Mouse (Mus musculus) limb, embryonic 13.5 days (tissue): Measurements from ENCODE around the gene Dennd1a. TPM values are rescaled to one million over a fixed set of nuclear protein-coding genes. Genes with fewer than 3 reads are reported as not detected.

Source experiments
- ATAC-seq: fragments of 200-750 bp; cut with Nextera tagmentation; 2 replicates; pipeline ENCODE4 v1.8.0; 2017; ENCODE audit warnings: low read depth, moderate number of reproducible peaks, moderate TSS enrichment; ENCODE audit not compliant: low FRiP score
- H3K27ac ChIP-seq: fragments of 300-500 bp; sonication (generic); 2 replicates; pipeline ENCODE4 v1.5.1; 2015; ENCODE audit warnings: inconsistent platforms, mild to moderate bottlenecking, moderate library complexity
- H3K27me3 ChIP-seq: fragments of 300-500 bp; sonication (generic); 2 replicates; pipeline ENCODE4 v1.6.1; 2015; ENCODE audit warnings: mild to moderate bottlenecking, inconsistent platforms
- H3K36me3 ChIP-seq: fragments of 300-500 bp; sonication (generic); 2 replicates; pipeline ENCODE4 v1.6.1; 2015; ENCODE audit warnings: inconsistent platforms, mild to moderate bottlenecking, moderate library complexity
- H3K4me1 ChIP-seq: fragments of 300-500 bp; sonication (generic); 2 replicates; pipeline ENCODE4 v1.6.1; 2015; ENCODE audit warnings: inconsistent platforms
- H3K4me2 ChIP-seq: fragments of 300-500 bp; sonication (generic); replicated peaks from 2 replicates; pipeline ENCODE4 v1.6.1; 2015; ENCODE audit warnings: inconsistent platforms, mild to moderate bottlenecking, moderate library complexity
- H3K4me3 ChIP-seq: fragments of 300-500 bp; sonication (generic); 2 replicates; pipeline ENCODE4 v1.5.1; 2015; ENCODE audit warnings: moderate library complexity, mild to moderate bottlenecking, inconsistent platforms
- H3K9ac ChIP-seq: fragments of 300-500 bp; sonication (generic); 2 replicates; pipeline ENCODE4 v1.6.1; 2015; ENCODE audit warnings: mild to moderate bottlenecking, inconsistent platforms
- H3K9me3 ChIP-seq: fragments of 300-500 bp; sonication (generic); 2 replicates; pipeline ENCODE4 v1.6.1; 2016; ENCODE audit warnings: inconsistent platforms
- WGBS: fragments of 180-500 bp; shearing (Covaris S2); methylation state at CpG from one replicate; pipeline ENCODE4 v1.1.7; 2015; 5-methylcytosine and 5-hydroxymethylcytosine counted together
- polyA plus RNA-seq: library from polyadenylated mRNA; unstranded; fragments of >200 nt; fragmentation: Nextera tagmentation; extraction: Ambion mirVana; gene quantifications from 2 replicates; pipeline ENCODE4 v1.2.1, GENCODE M21; 2015

Dennd1a gene
- polyA plus RNA-seq, 1 experiment from 2014 or later: 15.8 TPM

DNA sequence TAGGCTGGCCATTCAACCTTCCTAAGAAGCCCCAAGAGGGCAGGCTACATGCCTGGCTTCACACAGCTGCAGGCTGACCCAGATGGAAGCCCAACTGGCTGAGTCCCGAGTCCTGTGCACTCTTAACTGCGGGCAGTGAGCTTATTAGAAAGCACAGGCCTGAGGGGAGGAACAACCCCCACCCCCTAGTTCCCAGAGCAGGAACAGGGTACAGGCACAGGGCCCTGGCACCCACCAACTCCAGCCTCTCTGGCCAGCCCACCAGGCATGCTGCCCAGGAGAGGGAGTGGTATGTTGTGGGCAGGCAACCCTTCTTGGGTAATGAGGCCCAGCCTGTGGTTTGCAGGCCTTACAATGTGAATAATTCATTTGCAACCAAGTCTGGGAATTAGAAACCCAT, 518.3 kb downstream of the Dennd1a start:
- Histone ChIP-seq H3K27me3 (no peaks in the 10 kb centered on the region), H3K27ac (peak overlapping the region; percentile 29; the same call in 1 of the 2 replicates), H3K4me1 (peaks cover 64% of the 10 kb centered on the region), H3K4me3 (no peak overlapping the region), H3K9me3 (no peaks in the 10 kb centered on the region), H3K9ac (no peak overlapping the region), H3K4me2 (peak overlapping the region; percentile 11; the same call in 1 of the 2 replicates), H3K36me3 (no peaks in the 10 kb centered on the region)
- no peak for ATAC-seq
- 21% methylated on average over 2 of the region's 2 CpGs for WGBS

DNA sequence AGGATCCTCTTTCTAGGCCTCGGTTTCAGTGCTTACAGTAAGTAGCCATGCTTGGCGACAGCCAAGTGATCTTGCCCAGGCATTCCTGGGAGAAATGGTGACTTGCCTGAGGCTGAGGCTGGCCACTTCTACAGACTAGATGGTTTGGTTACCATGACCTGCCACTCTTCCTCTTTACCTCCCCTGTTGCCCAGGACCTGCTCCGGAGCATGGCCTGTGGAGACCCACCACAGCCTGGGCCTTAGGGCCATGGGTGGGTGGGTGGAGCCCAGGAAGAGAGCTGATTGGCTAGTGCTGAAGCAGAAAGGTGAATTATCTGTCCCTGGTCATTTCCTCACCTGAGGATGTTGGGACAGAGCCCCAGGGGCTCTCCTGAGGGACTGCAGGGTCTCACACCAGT, 519.5 kb downstream of the Dennd1a start:
- Histone ChIP-seq H3K27ac (peak overlapping the region; percentile 39; the same call in 1 of the 2 replicates), H3K27me3 (no peaks in the 10 kb centered on the region), H3K9ac (no peak overlapping the region), H3K4me1 (peaks cover 68% of the 10 kb centered on the region), H3K4me2 (no peak overlapping the region), H3K36me3 (no peaks in the 10 kb centered on the region), H3K9me3 (no peaks in the 10 kb centered on the region), H3K4me3 (no peak overlapping the region)
- WGBS: 66% methylated on average over 3 of the region's 3 CpGs
- ATAC-seq: no peak

DNA sequence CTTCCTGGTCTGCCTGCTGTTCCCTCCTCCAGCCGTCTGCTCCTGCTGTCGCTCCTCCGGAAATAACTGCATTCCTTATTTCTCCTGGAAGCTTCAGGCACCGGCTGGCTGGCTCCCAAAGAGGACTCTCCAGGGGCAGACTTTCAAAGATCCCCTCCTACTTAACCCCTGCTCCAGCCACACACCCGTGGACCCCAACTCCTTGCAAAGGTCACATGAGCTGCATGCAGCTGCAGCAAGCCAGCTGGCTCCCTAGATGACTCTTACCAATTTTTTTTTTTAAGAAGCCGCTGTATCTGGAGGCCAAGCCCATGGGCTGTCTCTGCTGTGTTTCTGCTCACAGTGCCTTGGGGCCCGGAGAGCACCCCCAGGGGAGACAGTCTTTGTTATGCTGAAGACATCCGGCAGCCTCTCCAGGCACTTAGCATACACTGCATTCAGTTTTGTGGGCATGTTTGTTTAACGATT, 520.1 kb downstream of the Dennd1a start:
- Histone ChIP-seq H3K27me3 (no peaks in the 10 kb centered on the region), H3K4me2 (peak overlapping the region; percentile 27), H3K36me3 (no peaks in the 10 kb centered on the region), H3K9me3 (no peaks in the 10 kb centered on the region), H3K9ac (no peak overlapping the region), H3K4me1 (peaks cover 68% of the 10 kb centered on the region), H3K4me3 (no peak overlapping the region), H3K27ac (no peak overlapping the region; the same call in 1 of the 2 replicates)
- ATAC-seq: peak; percentile 28; the same call in 1 of the 2 replicates
- 7% methylated on average over 9 of the region's 9 CpGs for WGBS

DNA sequence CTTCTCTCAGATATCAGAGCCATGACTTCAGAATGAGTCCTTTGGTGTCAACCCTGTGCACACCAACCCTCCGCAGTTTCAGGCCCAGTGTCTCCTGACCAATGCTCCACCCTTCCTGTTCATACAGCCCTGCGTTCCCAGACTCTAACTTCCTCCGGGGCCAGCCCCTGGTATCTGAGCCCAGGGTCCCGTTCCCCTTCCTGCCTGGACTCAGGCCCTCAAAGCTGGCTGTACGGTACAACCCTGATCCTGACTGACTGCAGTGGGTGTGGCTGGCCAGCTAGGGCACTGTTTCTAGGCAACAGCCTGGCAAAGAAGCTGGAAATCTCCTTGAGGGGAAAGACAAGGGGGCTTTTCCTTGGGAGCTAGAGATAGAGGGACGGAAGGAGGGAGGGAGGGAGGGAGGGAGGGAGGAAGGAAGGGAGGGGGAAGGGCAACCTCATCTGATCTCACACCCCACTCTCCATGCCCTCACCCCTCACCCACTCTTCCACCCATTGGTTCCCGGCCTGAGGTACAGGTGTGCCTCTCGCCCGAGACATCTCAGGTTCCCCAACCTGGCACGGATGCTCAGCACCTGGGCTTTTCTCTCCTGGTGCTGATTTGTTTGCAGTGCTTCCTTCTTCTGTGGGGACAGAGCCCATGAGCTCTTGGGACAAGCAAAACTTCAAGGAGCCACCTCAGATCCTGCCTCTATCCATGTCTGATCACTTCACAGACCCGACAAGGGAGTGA, 521.0 kb downstream of the Dennd1a start:
- Histone ChIP-seq H3K9me3 (no peaks in the 10 kb centered on the region), H3K9ac (no peak overlapping the region), H3K4me3 (no peak overlapping the region), H3K36me3 (no peaks in the 10 kb centered on the region), H3K27ac (no peak overlapping the region), H3K4me2 (no peak overlapping the region), H3K4me1 (peaks cover 64% of the 10 kb centered on the region), H3K27me3 (no peaks in the 10 kb centered on the region)
- 64% methylated on average over 11 of the region's 11 CpGs for WGBS
- ATAC-seq: no peak

DNA sequence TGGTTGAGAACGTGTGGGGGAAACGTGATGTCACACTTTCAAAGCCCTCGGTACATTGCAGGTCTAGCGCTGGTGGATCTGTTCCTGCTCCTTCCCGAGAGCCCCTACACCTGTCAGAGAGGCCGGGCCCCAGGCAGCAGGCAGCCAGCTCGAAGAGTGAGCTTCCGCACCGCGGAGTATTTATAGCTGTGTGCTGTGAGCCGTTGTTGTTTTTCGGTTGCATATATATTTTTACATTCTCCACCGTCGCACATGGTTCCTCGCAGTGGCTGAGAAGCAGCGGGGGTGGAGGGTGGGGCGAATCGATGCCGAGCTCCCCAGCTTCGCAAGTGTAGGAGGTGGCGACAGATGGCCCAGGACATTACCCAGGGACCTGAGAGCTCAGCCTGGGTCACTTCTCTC, 522.1 kb downstream of the Dennd1a start:
- Histone ChIP-seq H3K4me3 (no peak overlapping the region), H3K9ac (0 out of 2 replicates have a peak overlapping the region, but pooled peaks have one; percentile 39), H3K27me3 (0 out of 2 replicates have a peak, but pooled peaks cover under 1% of the 10 kb centered on the region), H3K9me3 (no peaks in the 10 kb centered on the region), H3K4me1 (peaks cover 63% of the 10 kb centered on the region), H3K27ac (no peak overlapping the region), H3K4me2 (peak overlapping the region; percentile 44), H3K36me3 (no peaks in the 10 kb centered on the region)
- no peak for ATAC-seq
- 12% methylated on average over 21 of the region's 21 CpGs for WGBS

DNA sequence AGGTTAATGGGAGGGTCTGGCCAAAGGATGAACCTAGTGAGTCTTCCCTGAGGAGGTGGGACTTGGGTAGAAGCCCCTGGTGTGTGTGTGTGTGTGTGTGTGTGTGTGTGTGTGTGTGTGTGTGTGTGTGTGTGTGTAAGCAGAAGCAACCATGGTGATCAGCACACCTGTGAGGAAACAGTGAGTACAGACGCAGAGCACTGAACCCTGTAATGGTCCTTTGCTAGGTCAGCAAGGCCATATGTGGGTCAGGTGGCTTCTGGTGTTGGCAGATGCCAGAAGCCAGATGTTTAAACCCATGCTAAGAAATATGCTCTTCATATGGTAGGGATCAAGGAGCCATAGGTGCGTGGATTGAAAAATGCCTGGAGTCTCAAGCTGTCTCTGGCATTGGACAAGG, 522.7 kb downstream of the Dennd1a start:
- WGBS: 52% methylated on average over 2 of the region's 2 CpGs
- Histone ChIP-seq H3K4me3 (no peak overlapping the region), H3K9me3 (no peaks in the 10 kb centered on the region), H3K4me2 (no peak overlapping the region), H3K4me1 (peaks cover 59% of the 10 kb centered on the region), H3K36me3 (no peaks in the 10 kb centered on the region), H3K9ac (no peak overlapping the region), H3K27me3 (0 out of 2 replicates have a peak, but pooled peaks cover 4% of the 10 kb centered on the region), H3K27ac (no peak overlapping the region)
- ATAC-seq: no peak

DNA sequence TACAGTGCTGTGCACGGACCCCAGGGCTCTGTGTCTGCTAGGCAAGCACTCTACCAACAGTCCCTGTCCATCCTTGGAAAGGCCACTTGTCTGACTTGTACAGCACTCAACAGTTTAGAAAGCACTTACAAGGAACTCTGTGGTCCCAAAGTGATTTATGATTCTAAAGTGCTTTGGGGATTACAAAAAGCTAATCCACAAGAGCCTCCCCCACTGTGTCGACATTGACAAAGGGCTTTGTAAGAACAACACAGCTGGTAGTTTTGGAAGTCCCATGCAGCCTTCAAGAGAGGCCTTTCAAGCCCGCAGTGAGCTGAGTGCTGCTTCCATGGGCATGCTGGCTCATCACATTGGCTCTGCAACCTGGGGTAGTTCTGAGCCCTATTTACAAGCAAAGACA, 523.6 kb downstream of the Dennd1a start:
- no peak for ATAC-seq

DNA sequence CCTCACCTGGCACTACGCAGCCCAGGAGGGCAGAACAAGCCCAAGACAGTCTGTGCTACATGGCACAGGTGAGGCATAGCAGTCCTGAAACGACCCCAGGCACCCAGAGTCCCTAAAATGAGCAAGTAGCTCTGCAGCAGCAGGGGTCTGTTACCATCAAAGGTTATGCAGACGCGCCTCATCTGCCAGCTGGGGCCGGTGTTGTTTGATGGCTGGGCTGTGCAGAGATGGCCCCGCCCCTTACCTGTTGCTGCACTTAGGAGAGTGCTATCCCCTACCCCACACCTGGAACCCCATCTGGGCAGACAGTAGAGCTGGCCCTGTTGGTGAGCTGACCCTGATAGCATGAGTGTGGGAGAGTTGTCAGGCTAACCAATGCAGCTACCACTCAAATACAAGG, 526.6 kb downstream of the Dennd1a start:
- 24% methylated on average over 6 of the region's 6 CpGs for WGBS
- H3K4me2 ChIP-seq: no peak overlapping the region
- H3K9me3 ChIP-seq: no peaks in the 10 kb centered on the region
- peaks cover 51% of the 10 kb centered on the region for H3K4me1 ChIP-seq
- H3K9ac ChIP-seq: no peak overlapping the region; the same call in 1 of the 2 replicates
- ATAC-seq: no peak
- H3K27me3 ChIP-seq: 0 out of 2 replicates have a peak, but pooled peaks cover 4% of the 10 kb centered on the region
- H3K4me3 ChIP-seq: no peak overlapping the region
- H3K36me3 ChIP-seq: no peaks in the 10 kb centered on the region
- no peak overlapping the region for H3K27ac ChIP-seq

More for the DNA sequence above, 523.6 kb downstream of the Dennd1a start:
- Histone ChIP-seq H3K36me3 (no peaks in the 10 kb centered on the region), H3K9ac (no peak overlapping the region), H3K4me3 (no peak overlapping the region), H3K9me3 (no peaks in the 10 kb centered on the region), H3K4me1 (peaks cover 56% of the 10 kb centered on the region), H3K4me2 (no peak overlapping the region), H3K27me3 (0 out of 2 replicates have a peak, but pooled peaks cover 4% of the 10 kb centered on the region), H3K27ac (no peak overlapping the region)
- WGBS: 25% methylated on average over 3 of the region's 3 CpGs

DNA sequence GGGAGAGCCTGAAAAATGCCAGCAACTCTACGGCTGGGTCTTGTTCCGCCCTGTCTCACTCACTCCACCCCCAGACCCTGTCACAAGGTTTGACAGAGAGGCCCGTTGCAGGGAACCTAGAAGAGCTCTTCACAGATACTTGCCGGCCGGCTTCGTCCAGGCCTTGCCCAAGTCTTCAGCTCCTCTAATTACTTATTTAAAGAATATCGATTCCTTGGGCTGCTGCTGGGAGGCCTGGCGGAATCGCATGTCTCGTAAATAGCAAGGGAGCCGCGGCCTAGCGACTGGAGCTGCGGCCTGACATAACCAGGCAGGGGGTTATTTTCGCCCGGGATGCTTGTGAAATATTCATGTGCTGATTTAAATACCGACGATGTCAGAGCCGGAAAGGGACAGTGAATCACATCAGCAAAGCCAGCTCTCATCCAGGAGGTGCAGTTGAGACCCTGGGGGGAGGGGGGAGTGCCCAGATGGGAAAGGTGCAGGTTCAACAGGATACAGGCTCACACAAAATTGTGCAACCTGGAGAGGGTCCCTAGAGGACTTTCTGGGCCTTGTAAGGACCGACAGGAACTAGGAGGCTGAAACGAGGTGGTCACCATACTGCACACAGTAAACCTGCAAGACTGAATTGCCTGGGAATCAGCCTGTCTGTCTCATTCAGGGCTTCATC, 528.7 kb downstream of the Dennd1a start:
- peak overlapping the region; percentile 16; the same call in 1 of the 2 replicates for H3K4me3 ChIP-seq
- H3K27me3 ChIP-seq: 0 out of 2 replicates have a peak, but pooled peaks cover 4% of the 10 kb centered on the region
- H3K9me3 ChIP-seq: no peaks in the 10 kb centered on the region
- H3K36me3 ChIP-seq: no peaks in the 10 kb centered on the region
- ATAC-seq: peak; percentile 73; the same call in 1 of the 2 replicates
- peak overlapping the region; percentile 45; the same call in 1 of the 2 replicates for H3K9ac ChIP-seq
- H3K27ac ChIP-seq: peak overlapping the region; percentile 55; the same call in 1 of the 2 replicates
- peaks cover 41% of the 10 kb centered on the region for H3K4me1 ChIP-seq
- WGBS: 5% methylated on average over 21 of the region's 21 CpGs
- peak overlapping the region; percentile 50 for H3K4me2 ChIP-seq

DNA sequence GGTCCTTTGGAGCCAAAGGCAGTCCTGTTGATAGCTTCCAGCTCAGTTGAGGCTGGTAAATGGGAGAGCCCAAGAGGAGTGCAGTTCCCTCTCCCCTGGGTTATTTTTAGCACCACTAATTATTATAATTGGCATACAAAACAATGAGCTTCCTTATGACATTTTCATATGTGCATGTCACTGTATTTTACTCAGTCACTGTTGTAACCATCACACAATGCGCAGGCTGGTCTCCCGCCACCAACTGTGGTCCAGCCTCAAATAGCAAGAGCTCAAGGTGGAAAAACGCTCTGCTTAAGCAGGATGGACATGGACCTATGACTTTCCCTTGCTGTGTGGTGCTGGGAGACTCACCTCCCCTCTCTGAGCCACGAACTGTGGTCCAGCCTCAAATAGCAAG, 529.4 kb downstream of the Dennd1a start:
- peaks cover 41% of the 10 kb centered on the region for H3K4me1 ChIP-seq
- 0 out of 2 replicates have a peak, but pooled peaks cover 4% of the 10 kb centered on the region for H3K27me3 ChIP-seq
- WGBS: 80% methylated on average over 4 of the region's 4 CpGs
- peak overlapping the region; percentile 55; the same call in 1 of the 2 replicates for H3K27ac ChIP-seq
- ATAC-seq: 0 out of 2 replicates have a peak, but pooled peaks have one; percentile 13
- H3K4me3 ChIP-seq: no peak overlapping the region
- no peaks in the 10 kb centered on the region for H3K36me3 ChIP-seq
- H3K9ac ChIP-seq: 0 out of 2 replicates have a peak overlapping the region, but pooled peaks have one; percentile 32
- no peaks in the 10 kb centered on the region for H3K9me3 ChIP-seq
- peak overlapping the region; percentile 50 for H3K4me2 ChIP-seq

DNA sequence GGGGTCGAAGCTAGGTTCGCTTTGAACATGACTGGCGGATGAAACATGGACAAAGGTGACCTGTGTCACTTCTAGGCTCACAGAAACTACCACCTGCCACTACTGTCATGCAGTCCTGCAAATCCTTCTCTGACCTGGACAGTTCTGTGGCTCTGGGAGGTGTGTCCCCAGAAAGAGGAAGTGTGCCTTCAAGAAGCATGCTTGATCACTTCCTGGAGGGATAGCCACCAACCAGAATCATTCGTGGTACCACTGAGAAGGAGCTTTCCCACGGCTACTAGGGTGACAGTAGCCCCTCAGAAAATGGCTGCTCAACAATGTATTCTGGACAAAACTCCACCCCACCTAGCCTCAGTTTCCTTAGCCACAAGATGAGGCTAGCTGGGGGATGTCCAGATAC, 530.2 kb downstream of the Dennd1a start:
- H3K4me2 ChIP-seq: no peak overlapping the region
- no peaks in the 10 kb centered on the region for H3K36me3 ChIP-seq
- no peak for ATAC-seq
- H3K9me3 ChIP-seq: no peaks in the 10 kb centered on the region
- H3K4me1 ChIP-seq: peaks cover 41% of the 10 kb centered on the region
- WGBS: 89% methylated on average over 5 of the region's 5 CpGs
- no peak overlapping the region for H3K4me3 ChIP-seq
- no peak overlapping the region for H3K27ac ChIP-seq
- no peak overlapping the region for H3K9ac ChIP-seq
- H3K27me3 ChIP-seq: 0 out of 2 replicates have a peak, but pooled peaks cover 4% of the 10 kb centered on the region
